Mouse (Mus musculus) stomach, embryonic 16.5 days (tissue): ENCODE results near the gene Tpm3. TPM values are rescaled to one million over a fixed set of nuclear protein-coding genes. Genes with fewer than 3 reads are reported as not detected.

Source experiments
- ATAC-seq: fragments of 200-750 bp; cut with Nextera tagmentation; 2 replicates; pipeline ENCODE4 v1.8.0; 2017; ENCODE audit warnings: moderate number of reproducible peaks, moderate TSS enrichment; ENCODE audit not compliant: insufficient read depth, low FRiP score
- H3K27ac ChIP-seq: fragments of 300-500 bp; sonication (generic); 2 replicates; pipeline ENCODE4 v1.5.1; 2014; ENCODE audit warnings: low read length
- H3K27me3 ChIP-seq: fragments of 300-500 bp; sonication (generic); 2 replicates; pipeline ENCODE4 v1.6.1; 2014; ENCODE audit warnings: low read length, control low read depth, mixed read lengths; ENCODE audit not compliant: control insufficient read depth, insufficient read depth
- H3K36me3 ChIP-seq: fragments of 300-500 bp; sonication (generic); 2 replicates; pipeline ENCODE4 v1.6.1; 2014; ENCODE audit warnings: low read length; ENCODE audit not compliant: control insufficient read depth, insufficient read depth
- H3K4me1 ChIP-seq: fragments of 300-500 bp; sonication (generic); 2 replicates; pipeline ENCODE4 v1.6.1; 2014; ENCODE audit warnings: low read length, control low read depth, mixed read lengths; ENCODE audit not compliant: control insufficient read depth, insufficient read depth
- H3K4me2 ChIP-seq: fragments of 300-500 bp; sonication (generic); 2 replicates; pipeline ENCODE4 v1.6.1; 2014; ENCODE audit warnings: low read depth, low read length, mixed read lengths
- H3K4me3 ChIP-seq: fragments of 300-500 bp; sonication (generic); replicated peaks from 2 replicates; pipeline ENCODE4 v1.5.1; 2014; ENCODE audit warnings: mild to moderate bottlenecking, low read length
- H3K9ac ChIP-seq: fragments of 300-500 bp; sonication (generic); 2 replicates; pipeline ENCODE4 v1.6.1; 2014; ENCODE audit warnings: low read length
- H3K9me3 ChIP-seq: fragments of 300-500 bp; sonication (generic); replicated peaks from 2 replicates; pipeline ENCODE4 v1.6.1; 2016; ENCODE audit warnings: low read length, control low read depth; ENCODE audit not compliant: control insufficient read depth
- WGBS: fragments of 180-500 bp; shearing (Covaris S2); extraction: QIAGEN DNeasy Blood & Tissue Kit; methylation state at CpG from one replicate; pipeline ENCODE4 v1.1.7; 2014; 5-methylcytosine and 5-hydroxymethylcytosine counted together
- polyA plus RNA-seq: library from polyadenylated mRNA; unstranded; fragments of >200 nt; fragmentation: Nextera tagmentation; extraction: Ambion mirVana; gene quantifications from 2 replicates; pipeline ENCODE4 v1.2.1, GENCODE M21; 2015

The Tpm3 gene
- polyA plus RNA-seq, 1 experiment from 2014 or later: 525 TPM

- peak overlapping the region; percentile 91 for H3K4me3 ChIP-seq
- H3K36me3 ChIP-seq: no peaks in the 10 kb centered on the region
- peaks cover 51% of the 10 kb centered on the region for H3K4me1 ChIP-seq
- peak overlapping the region; percentile 83 for H3K4me2 ChIP-seq
- H3K27me3 ChIP-seq: no peaks in the 10 kb centered on the region
- H3K9me3 ChIP-seq: no peaks in the 10 kb centered on the region
- ATAC-seq: no peak
- H3K27ac ChIP-seq: peak overlapping the region; percentile 100
- H3K9ac ChIP-seq: peak overlapping the region; percentile 95
- under 1% methylated on average over 6 of the region's 6 CpGs for WGBS
These were observed 8.0 kb downstream of the Tpm3 start for GRCm38 (mm10) chr3:90080498-90080863.

GRCm38 (mm10) chr3:90081365-90082240, 9.2 kb downstream of the Tpm3 start:
- Histone ChIP-seq H3K27me3 (no peaks in the 10 kb centered on the region), H3K27ac (peak overlapping the region; percentile 91), H3K4me1 (peaks cover 51% of the 10 kb centered on the region), H3K36me3 (no peaks in the 10 kb centered on the region), H3K9ac (peak overlapping the region; percentile 49), H3K9me3 (no peaks in the 10 kb centered on the region), H3K4me2 (peak overlapping the region; percentile 83), H3K4me3 (peak overlapping the region; percentile 91)
- ATAC-seq: peak; percentile 1; the same call in 1 of the 2 replicates
- 46% methylated on average over 5 of the region's 5 CpGs for WGBS

- Histone ChIP-seq H3K4me3 (peak overlapping the region; percentile 91), H3K4me1 (peaks cover 43% of the 10 kb centered on the region), H3K4me2 (peak overlapping the region; percentile 83), H3K27ac (peak overlapping the region; percentile 91), H3K9ac (peak overlapping the region; percentile 47), H3K27me3 (no peaks in the 10 kb centered on the region), H3K9me3 (no peaks in the 10 kb centered on the region), H3K36me3 (peaks cover 3% of the 10 kb centered on the region; the same call in 1 of the 2 replicates)
- no peak for ATAC-seq
- WGBS: 32% methylated on average over 5 of the region's 5 CpGs
These were observed 10.6 kb downstream of the Tpm3 start for GRCm38 (mm10) chr3:90083034-90083433.

- Histone ChIP-seq H3K9ac (peak overlapping the region; percentile 47), H3K4me2 (peak overlapping the region; percentile 83), H3K27ac (peak overlapping the region; percentile 91), H3K27me3 (no peaks in the 10 kb centered on the region), H3K9me3 (no peaks in the 10 kb centered on the region), H3K36me3 (peaks cover 7% of the 10 kb centered on the region; the same call in 1 of the 2 replicates), H3K4me1 (peaks cover 42% of the 10 kb centered on the region), H3K4me3 (peak overlapping the region; percentile 91)
- WGBS: 42% methylated on average over 3 of the region's 3 CpGs
- ATAC-seq: no peak
These were observed 11.4 kb downstream of the Tpm3 start for GRCm38 (mm10) chr3:90083698-90084324.

GRCm38 (mm10) chr3:90084790-90085189, 12.3 kb downstream of the Tpm3 start:
- 0 out of 2 replicates have a peak overlapping the region, but pooled peaks have one; percentile 83 for H3K4me2 ChIP-seq
- ATAC-seq: no peak
- no peaks in the 10 kb centered on the region for H3K9me3 ChIP-seq
- H3K36me3 ChIP-seq: peaks cover 16% of the 10 kb centered on the region; the same call in 1 of the 2 replicates
- 50% methylated on average over 4 of the region's 4 CpGs for WGBS
- no peaks in the 10 kb centered on the region for H3K27me3 ChIP-seq
- H3K9ac ChIP-seq: no peak overlapping the region
- peak overlapping the region; percentile 91 for H3K27ac ChIP-seq
- H3K4me3 ChIP-seq: no peak overlapping the region
- peaks cover 40% of the 10 kb centered on the region for H3K4me1 ChIP-seq

GRCm38 (mm10) chr3:90085281-90085680, 12.8 kb downstream of the Tpm3 start:
- Histone ChIP-seq H3K9me3 (no peaks in the 10 kb centered on the region), H3K27ac (peak overlapping the region; percentile 91; the same call in 1 of the 2 replicates), H3K9ac (no peak overlapping the region), H3K4me1 (peaks cover 40% of the 10 kb centered on the region), H3K4me2 (0 out of 2 replicates have a peak overlapping the region, but pooled peaks have one; percentile 14), H3K4me3 (no peak overlapping the region), H3K36me3 (peaks cover 21% of the 10 kb centered on the region; the same call in 1 of the 2 replicates), H3K27me3 (no peaks in the 10 kb centered on the region)
- WGBS: 62% methylated on average over 6 of the region's 6 CpGs
- ATAC-seq: no peak

GRCm38 (mm10) chr3:90086068-90086467, 13.6 kb downstream of the Tpm3 start:
- 82% methylated on average over 5 of the region's 5 CpGs for WGBS
- no peak overlapping the region for H3K27ac ChIP-seq
- H3K4me2 ChIP-seq: no peak overlapping the region
- no peak overlapping the region for H3K4me3 ChIP-seq
- H3K27me3 ChIP-seq: no peaks in the 10 kb centered on the region
- no peaks in the 10 kb centered on the region for H3K9me3 ChIP-seq
- no peak for ATAC-seq
- H3K36me3 ChIP-seq: peaks cover 28% of the 10 kb centered on the region; the same call in 1 of the 2 replicates
- peaks cover 38% of the 10 kb centered on the region for H3K4me1 ChIP-seq
- no peak overlapping the region for H3K9ac ChIP-seq

GRCm38 (mm10) chr3:90088617-90089016, 16.2 kb downstream of the Tpm3 start:
- 76% methylated on average over 2 of the region's 2 CpGs for WGBS
- ATAC-seq: no peak
- H3K9me3 ChIP-seq: no peaks in the 10 kb centered on the region
- H3K27me3 ChIP-seq: no peaks in the 10 kb centered on the region
- no peak overlapping the region for H3K4me2 ChIP-seq
- H3K4me1 ChIP-seq: peaks cover 18% of the 10 kb centered on the region
- H3K9ac ChIP-seq: no peak overlapping the region
- no peak overlapping the region for H3K27ac ChIP-seq
- no peak overlapping the region for H3K4me3 ChIP-seq
- peaks cover 43% of the 10 kb centered on the region; the same call in 1 of the 2 replicates for H3K36me3 ChIP-seq

GRCm38 (mm10) chr3:90090892-90091291, 18.4 kb downstream of the Tpm3 start:
- no peak overlapping the region for H3K27ac ChIP-seq
- H3K9ac ChIP-seq: no peak overlapping the region
- H3K36me3 ChIP-seq: peaks cover 46% of the 10 kb centered on the region; the same call in 1 of the 2 replicates
- no peak overlapping the region for H3K4me2 ChIP-seq
- no peak for ATAC-seq
- H3K4me1 ChIP-seq: no peaks in the 10 kb centered on the region
- no peak overlapping the region for H3K4me3 ChIP-seq
- H3K27me3 ChIP-seq: no peaks in the 10 kb centered on the region
- no peaks in the 10 kb centered on the region for H3K9me3 ChIP-seq
- whole genome bisulfite sequencing: 63% methylated on average over 6 of the region's 6 CpGs
